Mouse (Mus musculus) liver, embryonic 11.5 days (tissue): ENCODE measurements around the gene Wdr91. TPM values are rescaled to one million over a fixed set of nuclear protein-coding genes. Genes with fewer than 3 reads are reported as not detected.

ENCODE experiments used
- ATAC-seq: fragments of 200-750 bp; cut with Nextera tagmentation; replicated peaks from 2 replicates; pipeline ENCODE4 v1.8.0; 2017; ENCODE audit warnings: moderate number of reproducible peaks, mild to moderate bottlenecking, moderate TSS enrichment, moderate library complexity; ENCODE audit not compliant: low FRiP score
- DNase-seq: peaks from one replicate; pipeline ENCODE4 v3.0.0-alpha.2; 2017; ENCODE audit warnings: low spot score
- H3K27ac ChIP-seq: fragments of 300-500 bp; sonication (generic); 2 replicates; pipeline ENCODE4 v1.5.1; 2014; ENCODE audit warnings: mild to moderate bottlenecking, low read depth, low read length, control low read depth
- H3K27me3 ChIP-seq: fragments of 300-500 bp; sonication (generic); replicated peaks from 2 replicates; pipeline ENCODE4 v1.6.1; 2014; ENCODE audit warnings: low read length, mixed read lengths; ENCODE audit not compliant: control insufficient read depth, insufficient read depth
- H3K36me3 ChIP-seq: fragments of 300-500 bp; sonication (generic); 2 replicates; pipeline ENCODE4 v1.6.1; 2014; ENCODE audit warnings: mild to moderate bottlenecking, low read length, moderate library complexity, mixed read lengths; ENCODE audit not compliant: control insufficient read depth, insufficient read depth
- H3K4me1 ChIP-seq: fragments of 300-500 bp; sonication (generic); replicated peaks from 2 replicates; pipeline ENCODE4 v1.6.1; 2014; ENCODE audit warnings: low read length, mixed read lengths; ENCODE audit not compliant: control insufficient read depth, insufficient read depth
- H3K4me2 ChIP-seq: fragments of 300-500 bp; sonication (generic); 2 replicates; pipeline ENCODE4 v1.6.1; 2014; ENCODE audit warnings: mild to moderate bottlenecking, control low read depth, moderate library complexity
- H3K4me3 ChIP-seq: fragments of 300-500 bp; sonication (generic); 2 replicates; pipeline ENCODE4 v1.5.1; 2014; ENCODE audit warnings: low read depth, low read length, control low read depth
- H3K9ac ChIP-seq: fragments of 300-500 bp; sonication (generic); 2 replicates; pipeline ENCODE4 v1.6.1; 2014; ENCODE audit warnings: low read depth, low read length, control low read depth
- H3K9me3 ChIP-seq: fragments of 300-500 bp; sonication (generic); 2 replicates; pipeline ENCODE4 v1.6.1; 2016; ENCODE audit warnings: low read length, inconsistent platforms, mixed read lengths; ENCODE audit not compliant: control insufficient read depth
- WGBS: fragments of 180-500 bp; shearing (Covaris S2); extraction: QIAGEN DNeasy Blood & Tissue Kit; methylation state at CpG from one replicate; pipeline ENCODE4 v1.1.7; 2014; 5-methylcytosine and 5-hydroxymethylcytosine counted together
- polyA plus RNA-seq: library from polyadenylated mRNA; unstranded; fragments of >200 nt; fragmentation: Nextera tagmentation; extraction: Ambion mirVana; gene quantifications from 2 replicates; pipeline ENCODE4 v1.2.1, GENCODE M21; 2014

Gene Wdr91
- polyA plus RNA-seq, 1 experiment from 2014 or later: 15.5 TPM

DNA sequence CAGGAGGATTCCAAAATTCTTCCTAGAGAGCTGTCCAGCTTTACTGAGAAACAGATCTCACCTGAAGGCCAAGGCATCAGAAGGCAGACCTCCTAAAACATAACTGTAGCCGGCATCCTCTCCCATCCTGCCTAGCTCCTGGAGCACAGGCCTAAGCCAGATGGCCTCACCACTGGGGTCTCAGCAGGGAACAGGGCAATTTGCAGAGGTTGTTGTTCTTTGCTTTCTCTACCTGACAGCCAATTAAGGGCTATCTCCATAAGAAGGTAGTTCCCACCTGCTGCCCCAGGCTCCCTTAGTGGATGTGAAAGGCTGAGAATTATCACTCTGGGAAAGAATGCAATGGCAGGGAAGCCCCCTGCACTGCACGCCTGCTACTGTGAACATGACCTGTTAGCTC is 9.7 kb downstream of the Wdr91 start:
- no peak overlapping the region for H3K4me3 ChIP-seq
- no peak for ATAC-seq
- no peak overlapping the region for H3K27ac ChIP-seq
- WGBS: 78% methylated on average over 2 of the region's 2 CpGs
- H3K27me3 ChIP-seq: no peaks in the 10 kb centered on the region
- H3K36me3 ChIP-seq: peaks cover 38% of the 10 kb centered on the region
- no peaks in the 10 kb centered on the region for H3K9me3 ChIP-seq
- H3K4me1 ChIP-seq: peaks cover 16% of the 10 kb centered on the region
- H3K9ac ChIP-seq: no peak overlapping the region
- DNase-seq: no peak
- no peak overlapping the region for H3K4me2 ChIP-seq

DNA sequence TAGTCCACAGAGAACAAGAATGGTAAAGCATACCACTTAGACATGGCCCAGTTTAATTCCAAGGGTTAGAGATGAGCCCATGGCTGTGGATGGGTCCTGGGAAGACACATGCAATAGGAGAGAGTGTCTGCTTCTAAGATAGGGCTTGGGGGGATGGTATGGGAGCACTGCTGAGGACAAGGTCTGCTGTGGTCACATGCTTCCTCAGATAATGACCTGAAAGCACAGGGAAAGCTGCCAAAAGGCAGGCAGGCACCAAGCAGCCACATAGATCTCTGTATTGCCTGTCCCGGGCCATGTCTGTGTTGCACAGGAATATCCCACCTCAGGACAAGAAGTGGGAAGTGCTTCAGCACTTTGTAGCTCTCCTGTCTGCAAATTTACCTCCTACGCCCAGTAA is 11.5 kb downstream of the Wdr91 start:
- Histone ChIP-seq H3K36me3 (peaks cover 39% of the 10 kb centered on the region), H3K27me3 (no peaks in the 10 kb centered on the region), H3K9ac (no peak overlapping the region), H3K4me1 (peaks cover 14% of the 10 kb centered on the region), H3K4me2 (no peak overlapping the region), H3K9me3 (no peaks in the 10 kb centered on the region), H3K4me3 (no peak overlapping the region), H3K27ac (no peak overlapping the region)
- ATAC-seq (peak; percentile 35; the same call in 1 of the 2 replicates), DNase-seq (no peak)
- 66% methylated on average over 2 of the region's 2 CpGs for WGBS

DNA sequence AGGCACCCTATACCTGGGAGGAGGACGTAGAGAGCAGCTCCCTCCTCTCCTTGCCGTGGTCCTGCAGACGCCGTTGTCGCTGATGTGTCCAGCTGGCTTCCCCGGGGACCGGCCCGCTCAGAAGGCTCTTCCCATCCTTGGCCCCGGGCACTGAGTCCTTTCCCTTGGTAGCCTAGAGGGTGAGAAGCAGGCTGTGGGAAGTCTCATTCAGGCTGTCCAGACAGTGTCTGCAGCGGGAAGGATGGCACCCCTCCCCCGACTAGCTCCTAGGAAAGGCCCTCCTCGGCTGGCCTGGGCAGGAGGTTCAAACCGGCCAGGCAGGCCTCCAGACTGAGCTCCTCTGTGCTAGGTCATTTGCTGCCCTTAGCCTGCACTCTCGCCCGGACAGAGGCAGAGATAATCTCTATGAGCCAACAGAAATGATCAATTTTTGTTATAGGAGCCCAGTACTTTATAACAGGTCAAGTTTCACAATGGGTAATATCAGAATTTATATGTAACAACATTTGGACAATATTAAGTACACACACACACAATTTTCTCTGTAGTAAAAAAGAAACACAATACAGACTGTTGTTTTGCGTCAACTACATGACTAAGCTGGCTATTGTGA is 14.4 kb downstream of the Wdr91 start:
- no peak for DNase-seq
- H3K4me3 ChIP-seq: no peak overlapping the region

DNA sequence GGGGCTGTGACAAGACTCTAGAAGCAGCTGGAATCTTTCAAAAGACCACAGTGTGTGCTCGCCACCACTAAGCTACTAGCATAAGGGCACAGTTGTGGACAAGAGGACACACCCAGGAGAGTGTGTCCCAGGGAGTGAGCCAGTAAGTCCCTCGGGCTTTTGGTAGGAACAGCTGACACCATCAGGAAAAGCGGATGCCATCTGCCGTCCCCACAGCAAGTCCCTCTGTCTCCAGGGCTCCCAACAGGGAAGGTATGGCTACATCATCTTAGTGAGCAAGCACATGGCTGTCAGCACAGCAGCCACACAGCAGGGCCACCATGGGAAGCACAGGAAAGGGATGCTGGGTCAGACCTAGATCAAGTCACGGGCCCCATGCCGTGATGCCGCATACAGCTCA is 15.1 kb downstream of the Wdr91 start:
- Histone ChIP-seq H3K27ac (no peak overlapping the region), H3K36me3 (peaks cover 48% of the 10 kb centered on the region), H3K9me3 (no peaks in the 10 kb centered on the region), H3K27me3 (no peaks in the 10 kb centered on the region), H3K4me2 (no peak overlapping the region), H3K4me3 (no peak overlapping the region), H3K9ac (no peak overlapping the region), H3K4me1 (peaks cover 4% of the 10 kb centered on the region)
- ATAC-seq (no peak), DNase-seq (no peak)
- 93% methylated on average over 7 of the region's 7 CpGs for WGBS

More for the DNA sequence above, 14.4 kb downstream of the Wdr91 start:
- WGBS: 77% methylated on average over 16 of the region's 16 CpGs
- H3K4me2 ChIP-seq: no peak overlapping the region
- no peak for ATAC-seq
- peaks cover 4% of the 10 kb centered on the region for H3K4me1 ChIP-seq
- no peaks in the 10 kb centered on the region for H3K27me3 ChIP-seq
- no peaks in the 10 kb centered on the region for H3K9me3 ChIP-seq
- H3K9ac ChIP-seq: no peak overlapping the region
- H3K27ac ChIP-seq: no peak overlapping the region
- peaks cover 51% of the 10 kb centered on the region for H3K36me3 ChIP-seq

DNA sequence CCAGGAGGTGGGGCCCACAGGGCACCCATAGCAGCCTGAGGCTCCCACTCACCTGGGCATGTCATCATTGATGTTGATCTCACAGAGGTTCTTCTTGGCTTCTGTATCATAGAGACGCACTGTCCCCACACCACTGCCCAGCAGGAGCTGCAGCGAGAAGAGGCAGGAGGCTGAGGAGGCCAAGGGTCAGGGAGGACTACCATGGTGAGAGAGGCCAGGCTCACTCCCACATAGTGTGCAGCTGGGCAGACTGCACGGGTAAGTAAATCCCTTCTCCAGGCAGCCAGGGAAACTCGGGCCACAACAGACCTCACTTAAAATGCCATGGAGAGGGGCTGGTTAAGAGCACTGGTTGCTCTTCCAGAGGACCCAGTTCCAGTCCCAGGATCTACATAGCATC is 21.5 kb downstream of the Wdr91 start:
- ATAC-seq: no peak

DNA sequence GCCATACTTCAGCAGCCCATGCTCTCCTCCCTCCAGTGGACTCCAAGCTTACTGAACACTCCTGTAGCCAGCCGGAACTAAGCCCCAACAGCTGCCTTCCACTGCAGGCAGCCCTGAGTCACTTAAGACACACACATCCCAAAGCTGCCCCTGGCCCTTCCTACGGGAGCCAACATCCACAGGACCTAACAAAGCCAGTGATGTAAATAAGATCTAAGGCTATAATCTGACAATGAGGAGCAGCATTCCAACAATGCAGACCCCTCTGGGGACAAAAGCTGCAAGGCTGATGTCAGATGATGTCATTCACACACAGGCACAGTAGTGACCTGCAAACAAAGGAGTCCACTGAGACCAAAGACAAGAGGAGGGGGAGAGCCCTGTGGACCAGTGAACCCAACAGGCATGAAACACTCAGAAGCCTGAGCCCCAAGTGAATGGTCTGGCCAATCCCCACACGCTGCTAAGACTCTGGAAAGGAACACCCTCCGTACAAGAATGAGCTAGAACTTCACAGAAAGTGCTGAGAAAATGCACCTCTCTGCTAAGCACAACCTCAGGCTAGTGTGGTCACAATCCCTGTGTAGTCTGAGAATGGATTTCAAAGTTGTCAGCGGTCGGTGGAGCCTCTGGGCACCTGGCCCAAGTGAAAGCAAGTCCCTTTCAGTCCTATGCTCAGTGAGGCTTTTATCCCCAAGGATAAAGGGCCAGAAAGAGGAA is 23.4 kb downstream of the Wdr91 start:
- DNase-seq (no peak), ATAC-seq (no peak)
- Histone ChIP-seq H3K4me2 (no peak overlapping the region), H3K4me3 (no peak overlapping the region), H3K9ac (no peak overlapping the region), H3K36me3 (peaks cover 34% of the 10 kb centered on the region), H3K27me3 (no peaks in the 10 kb centered on the region), H3K4me1 (no peaks in the 10 kb centered on the region), H3K27ac (no peak overlapping the region), H3K9me3 (no peaks in the 10 kb centered on the region)
- WGBS: 84% methylated on average over 6 of the region's 6 CpGs

More for the DNA sequence above, 21.5 kb downstream of the Wdr91 start:
- no peaks in the 10 kb centered on the region for H3K9me3 ChIP-seq
- no peak overlapping the region for H3K9ac ChIP-seq
- 76% methylated on average over 4 of the region's 4 CpGs for WGBS
- H3K36me3 ChIP-seq: peaks cover 50% of the 10 kb centered on the region
- H3K27me3 ChIP-seq: no peaks in the 10 kb centered on the region
- no peaks in the 10 kb centered on the region for H3K4me1 ChIP-seq
- no peak overlapping the region for H3K4me3 ChIP-seq
- DNase-seq: no peak
- H3K27ac ChIP-seq: no peak overlapping the region
- no peak overlapping the region for H3K4me2 ChIP-seq

DNA sequence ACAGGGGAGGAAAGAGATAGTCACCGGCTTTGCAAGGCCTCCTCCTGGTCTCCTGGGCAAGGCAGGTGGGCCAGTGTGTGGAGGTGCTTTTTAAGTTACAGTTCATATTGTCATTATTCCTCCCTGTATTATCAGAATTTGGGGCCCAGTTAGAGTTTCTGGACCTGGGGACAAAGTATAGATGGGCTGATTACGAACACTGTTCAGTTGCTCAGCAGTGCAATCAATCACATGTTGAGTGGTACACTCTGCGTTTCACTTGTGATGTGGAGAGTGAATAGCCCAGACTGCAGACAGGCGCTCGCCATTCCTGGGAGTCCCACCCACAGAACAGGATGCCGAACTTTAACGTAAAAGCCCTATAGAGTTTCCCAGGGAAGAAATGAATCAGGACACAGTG is 26.0 kb downstream of the Wdr91 start:
- no peak overlapping the region for H3K4me3 ChIP-seq
- H3K9me3 ChIP-seq: no peaks in the 10 kb centered on the region
- DNase-seq (no peak), ATAC-seq (no peak)
- H3K4me1 ChIP-seq: no peaks in the 10 kb centered on the region
- H3K27me3 ChIP-seq: no peaks in the 10 kb centered on the region
- H3K4me2 ChIP-seq: no peak overlapping the region
- no peak overlapping the region for H3K9ac ChIP-seq
- peaks cover 35% of the 10 kb centered on the region for H3K36me3 ChIP-seq
- 86% methylated on average over 7 of the region's 7 CpGs for WGBS
- no peak overlapping the region for H3K27ac ChIP-seq

DNA sequence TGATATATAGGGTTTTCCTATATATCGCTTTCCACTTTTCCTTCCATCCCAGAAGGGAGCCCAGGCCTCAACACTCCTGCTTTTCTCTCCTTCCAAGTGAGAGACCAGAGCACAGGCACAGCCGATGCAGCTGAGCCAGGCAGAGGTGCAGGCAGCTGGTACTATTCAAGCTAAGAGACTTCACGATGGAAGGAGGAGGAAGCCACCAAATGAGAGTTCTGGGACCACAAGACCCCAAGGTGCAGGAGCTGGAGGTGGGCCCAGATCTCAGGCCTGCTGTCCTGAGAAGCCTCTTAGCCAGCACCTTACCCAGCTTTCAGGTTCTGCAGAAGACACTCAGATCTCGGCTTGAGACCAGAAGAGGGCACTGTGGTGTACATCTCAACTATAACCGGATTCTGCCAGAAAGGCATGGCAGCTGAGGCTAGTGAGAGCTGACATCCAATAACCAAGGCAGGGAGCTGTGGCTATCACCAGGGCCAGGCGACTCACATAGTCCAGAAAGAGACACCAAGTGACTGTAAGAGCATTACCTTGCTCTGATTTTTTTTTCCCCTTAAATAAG is 30.7 kb downstream of the Wdr91 start:
- WGBS: 66% methylated on average over 6 of the region's 6 CpGs
- Histone ChIP-seq H3K36me3 (peaks cover 17% of the 10 kb centered on the region), H3K4me3 (no peak overlapping the region), H3K27me3 (no peaks in the 10 kb centered on the region), H3K4me2 (no peak overlapping the region), H3K9me3 (no peaks in the 10 kb centered on the region), H3K4me1 (peaks cover 28% of the 10 kb centered on the region), H3K9ac (no peak overlapping the region), H3K27ac (no peak overlapping the region)
- DNase-seq (no peak), ATAC-seq (no peak)
